Mouse (Mus musculus): ENCODE measurements around the gene Prkg1. TPM values are rescaled to one million over a fixed set of nuclear protein-coding genes. Genes with fewer than 3 reads are reported as not detected.

The Prkg1 gene
- total and polyA plus RNA-seq, 3 experiments: 1.0 to 29.0 (median 22.9) TPM

GRCm38 (mm10) chr19:30889851-30890250 lies 875.0 kb downstream of the Prkg1 start:
- Histone ChIP-seq H3K9me3 (replicated peaks) (no peaks in the 10 kb centered on the region), H3K27me3 (ENCODE audit: insufficient read depth, low read length) (peaks cover 7% of the 10 kb centered on the region), H3K4me1 (ENCODE audit: insufficient read depth, low read depth, low read length) (no peaks in the 10 kb centered on the region), H3K36me3 (replicated peaks) (no peaks in the 10 kb centered on the region), H3K4me3 (ENCODE audit: low read depth, low read length) (no peak overlapping the region)
- ATAC-seq (ENCODE audit: extremely low read depth, insufficient number of reproducible peaks, low FRiP score, poor library complexity, severe bottlenecking) (no peak), DNase-seq (ENCODE audit: low spot score) (no peak)
- no peak for TF ChIP-seq CTCF (IDR thresholded peaks at IDR 0.05; ENCODE audit: low read depth, low read length)
- no peak for TF ChIP-seq GATA2 (IDR thresholded peaks at IDR 0.05; ENCODE audit: borderline replicate concordance, low read depth, low read length)
- TF ChIP-seq GATA1 (IDR thresholded peaks at IDR 0.05; ENCODE audit: borderline replicate concordance, low read length): no peak
- TF ChIP-seq TAL1 (conservative IDR thresholded peaks at IDR 0.05; ENCODE audit: low read depth, low read length): no peak
- TF ChIP-seq POLR2AphosphoS5 (IDR thresholded peaks at IDR 0.05; ENCODE audit: insufficient replicate concordance, low read depth, low read length): no peak

GRCm38 (mm10) chr19:30861441-30861840 lies 903.4 kb downstream of the Prkg1 start:
- no peak for TF ChIP-seq POLR2AphosphoS5 (IDR thresholded peaks at IDR 0.05; ENCODE audit: insufficient replicate concordance, low read depth, low read length)
- no peak for TF ChIP-seq CTCF (IDR thresholded peaks at IDR 0.05; ENCODE audit: low read depth, low read length)
- TF ChIP-seq GATA2 (IDR thresholded peaks at IDR 0.05; ENCODE audit: borderline replicate concordance, low read depth, low read length): no peak
- TF ChIP-seq TAL1 (conservative IDR thresholded peaks at IDR 0.05; ENCODE audit: low read depth, low read length): no peak
- TF ChIP-seq GATA1 (IDR thresholded peaks at IDR 0.05; ENCODE audit: borderline replicate concordance, low read length): no peak
- no peaks in the 10 kb centered on the region for H3K36me3 ChIP-seq (replicated peaks)
- H3K4me1 ChIP-seq (ENCODE audit: insufficient read depth, low read depth, low read length): peaks cover 12% of the 10 kb centered on the region
- DNase-seq (ENCODE audit: low spot score) (no peak), ATAC-seq (ENCODE audit: extremely low read depth, insufficient number of reproducible peaks, low FRiP score, poor library complexity, severe bottlenecking) (peak; percentile 81)
- peaks cover 3% of the 10 kb centered on the region; the same call in 1 of the 2 replicates for H3K27me3 ChIP-seq (ENCODE audit: insufficient read depth, low read length)
- no peaks in the 10 kb centered on the region for H3K9me3 ChIP-seq (replicated peaks)
- H3K4me3 ChIP-seq (ENCODE audit: low read depth, low read length): no peak overlapping the region

- H3K36me3 ChIP-seq (replicated peaks): no peaks in the 10 kb centered on the region
- no peaks in the 10 kb centered on the region; the same call in 1 of the 2 replicates for H3K27me3 ChIP-seq (ENCODE audit: insufficient read depth, low read length)
- no peak overlapping the region for H3K4me3 ChIP-seq (ENCODE audit: low read depth, low read length)
- H3K9me3 ChIP-seq (replicated peaks): no peaks in the 10 kb centered on the region
- TF ChIP-seq GATA2 (IDR thresholded peaks at IDR 0.05; ENCODE audit: borderline replicate concordance, low read depth, low read length) (no peak), TAL1 (conservative IDR thresholded peaks at IDR 0.05; ENCODE audit: low read depth, low read length) (no peak), GATA1 (IDR thresholded peaks at IDR 0.05; ENCODE audit: borderline replicate concordance, low read length) (no peak), POLR2AphosphoS5 (IDR thresholded peaks at IDR 0.05; ENCODE audit: insufficient replicate concordance, low read depth, low read length) (no peak), CTCF (IDR thresholded peaks at IDR 0.05; ENCODE audit: low read depth, low read length) (no peak)
- no peaks in the 10 kb centered on the region for H3K4me1 ChIP-seq (ENCODE audit: insufficient read depth, low read depth, low read length)
- ATAC-seq (ENCODE audit: extremely low read depth, insufficient number of reproducible peaks, low FRiP score, poor library complexity, severe bottlenecking): no peak
- DNase-seq (ENCODE audit: low spot score): no peak
These were observed 913.8 kb downstream of the Prkg1 start for GRCm38 (mm10) chr19:30851023-30851422.

GRCm38 (mm10) chr19:30844916-30845315 lies 919.9 kb downstream of the Prkg1 start:
- Histone ChIP-seq H3K4me1 (ENCODE audit: insufficient read depth, low read depth, low read length) (no peaks in the 10 kb centered on the region), H3K9me3 (replicated peaks) (no peaks in the 10 kb centered on the region), H3K4me3 (ENCODE audit: low read depth, low read length) (no peak overlapping the region), H3K36me3 (replicated peaks) (no peaks in the 10 kb centered on the region), H3K27me3 (ENCODE audit: insufficient read depth, low read length) (peaks cover 12% of the 10 kb centered on the region)
- DNase-seq (ENCODE audit: low spot score): no peak
- TF ChIP-seq GATA1 (IDR thresholded peaks at IDR 0.05; ENCODE audit: borderline replicate concordance, low read length) (no peak), POLR2AphosphoS5 (IDR thresholded peaks at IDR 0.05; ENCODE audit: insufficient replicate concordance, low read depth, low read length) (no peak), GATA2 (IDR thresholded peaks at IDR 0.05; ENCODE audit: borderline replicate concordance, low read depth, low read length) (no peak), CTCF (IDR thresholded peaks at IDR 0.05; ENCODE audit: low read depth, low read length) (no peak), TAL1 (conservative IDR thresholded peaks at IDR 0.05; ENCODE audit: low read depth, low read length) (no peak)
- no peak for ATAC-seq (ENCODE audit: extremely low read depth, insufficient number of reproducible peaks, low FRiP score, poor library complexity, severe bottlenecking)

GRCm38 (mm10) chr19:30843637-30844036 lies 921.2 kb downstream of the Prkg1 start:
- no peak overlapping the region for H3K4me3 ChIP-seq (ENCODE audit: low read depth, low read length)
- ATAC-seq (ENCODE audit: extremely low read depth, insufficient number of reproducible peaks, low FRiP score, poor library complexity, severe bottlenecking): no peak

GRCm38 (mm10) chr19:30843052-30843564 lies 921.7 kb downstream of the Prkg1 start:
- Histone ChIP-seq H3K36me3 (replicated peaks) (no peaks in the 10 kb centered on the region), H3K4me1 (ENCODE audit: insufficient read depth, low read depth, low read length) (no peaks in the 10 kb centered on the region), H3K9me3 (replicated peaks) (no peaks in the 10 kb centered on the region), H3K4me3 (ENCODE audit: low read depth, low read length) (no peak overlapping the region), H3K27me3 (ENCODE audit: insufficient read depth, low read length) (peaks cover 18% of the 10 kb centered on the region)
- peak; percentile 7 for DNase-seq (ENCODE audit: low spot score)
- TF ChIP-seq TAL1 (conservative IDR thresholded peaks at IDR 0.05; ENCODE audit: low read depth, low read length) (no peak), GATA2 (IDR thresholded peaks at IDR 0.05; ENCODE audit: borderline replicate concordance, low read depth, low read length) (no peak), CTCF (IDR thresholded peaks at IDR 0.05; ENCODE audit: low read depth, low read length) (no peak), POLR2AphosphoS5 (IDR thresholded peaks at IDR 0.05; ENCODE audit: insufficient replicate concordance, low read depth, low read length) (no peak), GATA1 (IDR thresholded peaks at IDR 0.05; ENCODE audit: borderline replicate concordance, low read length) (no peak)
- ATAC-seq (ENCODE audit: extremely low read depth, insufficient number of reproducible peaks, low FRiP score, poor library complexity, severe bottlenecking): peak; percentile 40; the same call in 1 of the 2 replicates

More at GRCm38 (mm10) chr19:30843637-30844036, 921.2 kb downstream of the Prkg1 start:
- Histone ChIP-seq H3K27me3 (ENCODE audit: insufficient read depth, low read length) (peaks cover 14% of the 10 kb centered on the region), H3K9me3 (replicated peaks) (no peaks in the 10 kb centered on the region), H3K4me1 (ENCODE audit: insufficient read depth, low read depth, low read length) (no peaks in the 10 kb centered on the region), H3K36me3 (replicated peaks) (no peaks in the 10 kb centered on the region)
- DNase-seq (ENCODE audit: low spot score): no peak
- TF ChIP-seq TAL1 (conservative IDR thresholded peaks at IDR 0.05; ENCODE audit: low read depth, low read length): no peak
